Mouse (Mus musculus): ENCODE measurements at regions not wholly inside any gene's neighbourhood (a gene's known extent, or its start where the extent isn't known, plus 50 kb on each side); places are given as distances from the start of the nearest gene placed in this dataset.

- DNase-seq (ENCODE audit: extremely low read depth, low read depth, low spot score) = no peak
Measured at GRCm38 (mm10) chr10:19082136-19082535, 66.7 kb upstream of the Tnfaip3 start.

- no peak for DNase-seq (ENCODE audit: extremely low read depth, low read depth, low spot score)
Measured at GRCm38 (mm10) chr10:19078047-19078446, 62.6 kb upstream of the Tnfaip3 start.

GRCm38 (mm10) chr10:19068377-19068776 lies 52.9 kb upstream of the Tnfaip3 start:
- DNase-seq (ENCODE audit: extremely low read depth, low read depth, low spot score) = no peak

GRCm38 (mm10) chr10:19067623-19068022 lies 52.2 kb upstream of the Tnfaip3 start:
- DNase-seq (ENCODE audit: extremely low read depth, low read depth, low spot score) = no peak

GRCm38 (mm10) chr10:19066821-19067350 lies 51.4 kb upstream of the Tnfaip3 start:
- no peak for DNase-seq (ENCODE audit: extremely low read depth, low read depth, low spot score)
